Mouse (Mus musculus) E14TG2a.4 (cell line): Measurements from ENCODE around the gene Olfr339.
"Not testable (repeated sequence)": the region's sequence is repeated elsewhere in the genome, so short reads cannot be mapped to it uniquely, and the experiment has no call there.

Experiments used
- H3K27me3 ChIP-seq: 2 replicates; pipeline ENCODE4 v1.6.1; 2014; ENCODE audit warnings: low read length, control low read depth; ENCODE audit not compliant: insufficient read depth
- H3K36me3 ChIP-seq: 2 replicates; pipeline ENCODE4 v1.6.1; 2014; ENCODE audit warnings: low read length, control low read depth; ENCODE audit not compliant: insufficient read depth
- H3K4me1 ChIP-seq: replicated peaks from 2 replicates; pipeline ENCODE4 v1.6.1; 2014; ENCODE audit warnings: low read depth, low read length, control low read depth
- H3K4me3 ChIP-seq: replicated peaks from 2 replicates; pipeline ENCODE4 v1.5.1; 2014; ENCODE audit warnings: mild to moderate bottlenecking, low read length
- H3K9me3 ChIP-seq: 2 replicates; pipeline ENCODE4 v1.6.1; 2014; ENCODE audit warnings: low read length, control low read depth
- CTCF ChIP-seq: conservative IDR thresholded peaks from 2 replicates; pipeline ENCODE4 v1.5.1; 2014; ENCODE audit warnings: low read length
- NANOG ChIP-seq: IDR thresholded peaks from 2 replicates; pipeline ENCODE4 v1.6.1; 2014; ENCODE audit warnings: borderline replicate concordance, low read length, mixed read lengths
- POU5F1 ChIP-seq: IDR thresholded peaks from 2 replicates; pipeline ENCODE4 v1.6.1; 2014; ENCODE audit warnings: low read length, borderline replicate concordance

Olfr339 gene

GRCm38 (mm10) chr2:36418647-36419046, at the start of gene Olfr339:
Olfr339 (plus strand) TSS chr2:36418947.
- peaks cover 13% of the 10 kb centered on the region; the same call in 1 of the 2 replicates for H3K36me3 ChIP-seq
- no peaks in the 10 kb centered on the region for H3K27me3 ChIP-seq
- TF ChIP-seq POU5F1 = no peak
- TF ChIP-seq NANOG = no peak
- no peak for TF ChIP-seq CTCF
- H3K4me3 ChIP-seq = no peak within 1 kb of the TSS
- peaks cover 13% of the 10 kb centered on the region for H3K4me1 ChIP-seq
- peaks cover 43% of the 10 kb centered on the region for H3K9me3 ChIP-seq

GRCm38 (mm10) chr2:36373219-36373618, 45.5 kb upstream of the Olfr339 start, which contains the start of gene Olfr338:
Olfr338 (plus strand) TSS chr2:36373519.
- H3K27me3 ChIP-seq = no peaks in the 10 kb centered on the region
- peaks cover 50% of the 10 kb centered on the region for H3K9me3 ChIP-seq
- TF ChIP-seq CTCF (no peak), NANOG (no peak), POU5F1 (no peak)
- H3K4me1 ChIP-seq = no peaks in the 10 kb centered on the region
- H3K36me3 ChIP-seq = no peaks in the 10 kb centered on the region
- H3K4me3 ChIP-seq = no peak within 1 kb of the TSS

- Histone ChIP-seq H3K9me3 (peaks cover 61% of the 10 kb centered on the region), H3K36me3 (peaks cover 13% of the 10 kb centered on the region; the same call in 1 of the 2 replicates), H3K4me1 (peaks cover 13% of the 10 kb centered on the region)
- TF ChIP-seq NANOG = peak; percentile 28; the same call in 1 of the 2 replicates
- not testable (repeated sequence) for H3K4me3 ChIP-seq, H3K27me3 ChIP-seq
These were observed 3.6 kb upstream of the Olfr339 start for GRCm38 (mm10) chr2:36415174-36415573.

GRCm38 (mm10) chr2:36415591-36415990, 3.2 kb upstream of the Olfr339 start:
- H3K9me3 ChIP-seq = peaks cover 61% of the 10 kb centered on the region
- peaks cover 13% of the 10 kb centered on the region; the same call in 1 of the 2 replicates for H3K36me3 ChIP-seq
- H3K4me3 ChIP-seq, H3K27me3 ChIP-seq: not testable (repeated sequence)
- H3K4me1 ChIP-seq = peaks cover 13% of the 10 kb centered on the region

GRCm38 (mm10) chr2:36452287-36452686, 33.5 kb downstream of the Olfr339 start, which contains the start of gene Olfr340:
Olfr340 (plus strand) TSS chr2:36452587.
- no peak within 1 kb of the TSS for H3K4me3 ChIP-seq
- peaks cover 15% of the 10 kb centered on the region for H3K9me3 ChIP-seq
- TF ChIP-seq CTCF (no peak), POU5F1 (no peak), NANOG (no peak)
- H3K27me3 ChIP-seq = no peaks in the 10 kb centered on the region
- H3K36me3 ChIP-seq = no peaks in the 10 kb centered on the region
- H3K4me1 ChIP-seq = no peaks in the 10 kb centered on the region

GRCm38 (mm10) chr2:36473634-36474033, 54.9 kb downstream of the Olfr339 start:
- Histone ChIP-seq H3K4me1 (no peaks in the 10 kb centered on the region), H3K27me3 (no peaks in the 10 kb centered on the region), H3K4me3 (no peak overlapping the region), H3K36me3 (no peaks in the 10 kb centered on the region), H3K9me3 (peaks cover 39% of the 10 kb centered on the region)
- TF ChIP-seq POU5F1 = no peak
- TF ChIP-seq CTCF = no peak
- TF ChIP-seq NANOG = no peak
